Mouse (Mus musculus) heart, postnatal 0 days (tissue): Measurements from ENCODE around the gene Pnpla3. TPM values are rescaled to one million over a fixed set of nuclear protein-coding genes. Genes with fewer than 3 reads are reported as not detected.
A peak's percentile ranks its signal among the peaks of the same experiment; 100 is the strongest.

Experiments
- ATAC-seq: fragments of 200-750 bp; cut with Nextera tagmentation; 2 replicates; pipeline ENCODE4 v1.8.0; 2017; ENCODE audit warnings: low read depth, moderate number of reproducible peaks, moderate library complexity; ENCODE audit not compliant: insufficient read depth
- DNase-seq: peaks from one replicate; pipeline ENCODE4 v3.0.0-alpha.2; 2016; ENCODE audit warnings: low spot score
- H3K27ac ChIP-seq: fragments of 300-500 bp; sonication (generic); 2 replicates; pipeline ENCODE4 v1.5.1; 2014; ENCODE audit warnings: low read depth, mild to moderate bottlenecking
- H3K27me3 ChIP-seq: fragments of 300-500 bp; sonication (generic); 2 replicates; pipeline ENCODE4 v1.6.1; 2014; ENCODE audit warnings: low read length, mixed read lengths; ENCODE audit not compliant: control insufficient read depth, insufficient read depth
- H3K36me3 ChIP-seq: fragments of 300-500 bp; sonication (generic); replicated peaks from 2 replicates; pipeline ENCODE4 v1.6.1; 2014; ENCODE audit warnings: low read length, mixed read lengths; ENCODE audit not compliant: control insufficient read depth, insufficient read depth
- H3K4me1 ChIP-seq: fragments of 300-500 bp; sonication (generic); 2 replicates; pipeline ENCODE4 v1.6.1; 2014; ENCODE audit warnings: antibody characterized with exemption; ENCODE audit not compliant: control insufficient read depth, insufficient read depth
- H3K4me2 ChIP-seq: fragments of 300-500 bp; sonication (generic); 2 replicates; pipeline ENCODE4 v1.6.1; 2014; ENCODE audit warnings: low read depth, mild to moderate bottlenecking, low read length, moderate library complexity
- H3K4me3 ChIP-seq: fragments of 300-500 bp; sonication (generic); 2 replicates; pipeline ENCODE4 v1.5.1; 2014; ENCODE audit warnings: low read depth, low read length
- H3K9ac ChIP-seq: fragments of 300-500 bp; sonication (generic); replicated peaks from 2 replicates; pipeline ENCODE4 v1.6.1; 2014; ENCODE audit warnings: low read depth, low read length, mixed read lengths
- H3K9me3 ChIP-seq: fragments of 300-500 bp; sonication (generic); replicated peaks from 2 replicates; pipeline ENCODE4 v1.6.1; 2016; ENCODE audit warnings: low read length; ENCODE audit not compliant: control insufficient read depth
- CTCF ChIP-seq: IDR thresholded peaks from 2 replicates; pipeline ENCODE4 v1.5.1; 2016; ENCODE audit warnings: antibody characterized with exemption, control low read depth, low read depth
- EP300 ChIP-seq: IDR thresholded peaks from 2 replicates; pipeline ENCODE4 v1.6.1; 2016; ENCODE audit warnings: antibody characterized with exemption, low read depth
- WGBS: fragments of 180-500 bp; shearing (Covaris S2); extraction: QIAGEN DNeasy Blood & Tissue Kit; methylation state at CpG from one replicate; pipeline ENCODE4 v1.1.7; 2014; 5-methylcytosine and 5-hydroxymethylcytosine counted together
- polyA plus RNA-seq: library from polyadenylated mRNA; unstranded; fragments of >200 nt; fragmentation: Nextera tagmentation; extraction: Ambion mirVana; gene quantifications from 2 replicates; pipeline ENCODE4 v1.2.1, GENCODE M21; 2015
- total RNA-seq: library from RNA; depleted of rRNA; stranded (reverse); fragments of >200 nt; gene quantifications from 2 replicates; pipeline ENCODE4 v1.2.3, GENCODE M21; 2014; ENCODE audit warnings: low replicate concordance

Pnpla3 gene
- total and polyA plus RNA-seq, 2 experiments from 2014 or later, result 0.48 TPM; not detected in 1

DNA sequence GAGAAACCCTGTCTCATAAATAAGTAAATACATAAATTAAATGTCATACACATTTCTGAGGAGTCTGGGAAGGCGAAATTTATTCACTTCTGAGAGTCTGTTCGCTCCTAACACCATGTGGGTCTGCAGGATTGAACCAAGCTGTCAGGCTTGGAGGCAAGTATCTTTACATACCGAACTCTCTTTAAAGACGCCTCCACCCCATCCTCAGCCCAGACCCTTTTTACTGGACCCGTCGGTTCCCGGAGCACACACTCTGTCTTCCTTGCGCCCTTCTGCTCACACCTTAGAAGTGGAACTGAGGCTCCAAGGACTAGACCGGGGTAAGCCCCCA, 24.1 kb downstream of the Pnpla3 start:
- DNase-seq (no peak), ATAC-seq (no peak; the same call in 1 of the 2 replicates)
- Histone ChIP-seq H3K9me3 (no peaks in the 10 kb centered on the region), H3K9ac (peak overlapping the region; percentile 75), H3K4me2 (peak overlapping the region; percentile 75), H3K36me3 (peaks cover 12% of the 10 kb centered on the region), H3K4me3 (peak overlapping the region; percentile 83), H3K4me1 (peaks cover 7% of the 10 kb centered on the region), H3K27me3 (no peaks in the 10 kb centered on the region), H3K27ac (peak overlapping the region; percentile 96)
- WGBS, result 1% methylated on average over 9 of the region's 9 CpGs
- no peak for TF ChIP-seq CTCF
- no peak for TF ChIP-seq EP300

GRCm38 (mm10) chr15:84192058-84192791, 24.6 kb downstream of the Pnpla3 start, which contains the start of gene Samm50:
Gene Samm50, plus strand, starts transcription at chr15:84192241.
- Histone ChIP-seq H3K4me3 (peak within 1 kb of the TSS; percentile 83), H3K4me2 (peak within 1 kb of the TSS; percentile 75), H3K36me3 (peaks cover 17% of the 10 kb centered on the region), H3K9ac (peak within 1 kb of the TSS; percentile 75), H3K27me3 (no peaks in the 10 kb centered on the region), H3K27ac (peak within 1 kb of the TSS; percentile 96), H3K9me3 (no peaks in the 10 kb centered on the region), H3K4me1 (peaks cover 7% of the 10 kb centered on the region)
- peak; percentile 26 for TF ChIP-seq CTCF
- no peak for TF ChIP-seq EP300
- WGBS, result 4% methylated on average over 48 of the region's 48 CpGs
- ATAC-seq (peak; percentile 99), DNase-seq (peak; percentile 95)

DNA sequence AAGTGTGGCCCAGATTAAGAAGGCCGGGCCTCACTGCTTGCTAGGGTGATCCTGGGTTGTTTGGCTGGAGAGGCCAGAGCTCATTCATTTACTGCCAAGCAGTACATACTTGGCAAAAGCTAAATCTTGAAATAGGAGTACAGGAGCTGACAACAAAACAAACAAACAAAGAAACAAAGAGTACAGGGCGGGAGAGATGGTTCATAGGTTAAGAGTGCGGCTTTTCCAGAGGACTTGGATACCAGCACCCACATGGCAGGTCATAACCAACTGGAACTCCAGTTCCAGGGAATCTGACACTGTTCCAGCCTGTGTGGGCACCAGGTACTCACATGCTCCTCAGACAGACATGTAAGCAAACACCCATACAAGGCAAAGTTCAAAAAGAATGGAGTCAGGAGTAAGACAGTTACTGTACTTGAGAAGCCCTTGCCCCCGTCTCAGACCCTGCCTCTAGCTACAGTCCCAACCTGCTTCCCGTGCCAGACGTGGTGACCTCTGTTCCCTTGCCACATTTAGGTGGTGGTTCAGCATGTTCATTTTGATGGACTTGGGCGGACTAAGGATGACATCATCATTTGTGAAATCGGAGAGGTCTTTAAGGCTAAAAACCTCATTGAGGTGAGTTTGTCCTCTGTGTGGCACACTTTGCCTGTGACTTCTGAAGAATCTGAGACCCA, 29.0 kb downstream of the Pnpla3 start:
- Histone ChIP-seq H3K4me1 (peaks cover 7% of the 10 kb centered on the region), H3K27me3 (no peaks in the 10 kb centered on the region), H3K27ac (no peak overlapping the region), H3K9me3 (no peaks in the 10 kb centered on the region), H3K4me3 (no peak overlapping the region), H3K4me2 (no peak overlapping the region), H3K9ac (no peak overlapping the region), H3K36me3 (peaks cover 61% of the 10 kb centered on the region)
- ATAC-seq (no peak), DNase-seq (no peak)
- 82% methylated on average over 8 of the region's 8 CpGs for WGBS
- no peak for TF ChIP-seq EP300
- no peak for TF ChIP-seq CTCF

DNA sequence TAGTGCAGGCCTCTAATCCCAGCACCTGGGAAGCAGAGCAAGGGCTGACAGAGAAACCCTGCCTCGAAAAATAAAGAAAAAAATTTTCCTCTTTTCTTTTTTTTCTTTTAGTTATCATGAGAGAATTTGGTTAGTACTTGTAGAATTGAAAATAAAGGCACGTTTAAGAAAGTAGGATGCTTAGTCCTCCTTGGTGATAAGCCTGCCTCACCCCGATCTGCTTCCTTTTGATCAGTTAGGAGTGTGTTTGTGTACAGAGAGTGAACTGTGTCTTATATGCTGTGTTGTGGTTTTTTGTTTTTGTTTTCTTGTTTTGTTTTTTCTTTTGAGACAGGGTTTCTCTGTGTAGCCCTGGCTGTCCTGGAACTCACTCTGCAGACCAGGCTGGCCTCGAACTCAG, 39.7 kb downstream of the Pnpla3 start:
- TF ChIP-seq CTCF (no peak), EP300 (no peak)
- ATAC-seq (no peak), DNase-seq (no peak)
- Histone ChIP-seq H3K4me3 (no peak overlapping the region), H3K4me2 (no peak overlapping the region), H3K27ac (no peak overlapping the region), H3K27me3 (no peaks in the 10 kb centered on the region), H3K9me3 (no peaks in the 10 kb centered on the region), H3K4me1 (no peaks in the 10 kb centered on the region), H3K9ac (no peak overlapping the region), H3K36me3 (peaks cover 92% of the 10 kb centered on the region)
- 94% methylated on average over 4 of the region's 4 CpGs for WGBS

DNA sequence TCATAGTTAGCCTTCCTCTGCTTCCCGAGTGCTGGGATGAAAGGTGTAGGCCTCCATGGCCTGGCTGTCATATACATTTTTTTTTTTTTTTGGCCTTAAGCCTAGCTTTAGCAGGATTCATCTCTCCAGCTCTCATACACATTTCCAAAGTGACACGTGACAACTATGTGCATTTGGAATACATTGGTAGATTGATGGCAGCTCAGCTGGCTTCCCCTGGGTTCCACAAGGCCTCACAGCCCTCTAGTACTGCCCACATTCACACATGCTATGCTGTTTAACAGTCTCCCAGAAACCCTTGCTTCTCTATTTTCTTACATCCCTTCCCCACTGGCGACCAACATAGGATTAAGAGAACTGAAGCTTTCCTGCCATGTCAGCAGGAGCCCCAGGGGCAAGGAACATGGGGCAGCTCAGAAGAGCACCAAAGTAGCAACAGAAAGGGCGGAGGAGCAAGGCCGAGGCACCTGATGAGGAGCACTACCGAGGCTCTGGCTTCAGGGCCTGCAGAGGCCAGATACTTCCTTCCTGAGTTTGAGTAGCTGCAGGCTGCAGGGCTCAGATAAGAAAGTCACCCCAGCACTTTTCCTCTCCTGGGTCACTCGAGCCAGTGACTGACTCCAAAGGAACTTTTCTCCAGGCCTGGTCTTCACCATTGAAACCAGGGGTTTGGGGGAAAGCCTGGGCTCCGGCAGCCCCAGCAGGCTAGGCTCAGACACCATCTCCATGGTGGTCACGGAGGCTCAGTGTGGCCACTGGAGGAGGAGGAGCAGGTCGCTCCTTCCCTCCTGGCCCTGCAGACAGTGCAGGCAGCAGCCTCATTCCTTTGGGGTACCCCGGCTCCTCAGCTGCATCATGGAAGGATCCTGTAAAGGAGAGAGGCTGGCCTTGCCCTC, 42.1 kb downstream of the Pnpla3 start:
- Histone ChIP-seq H3K27ac (peak overlapping the region; percentile 77), H3K9ac (no peak overlapping the region), H3K27me3 (no peaks in the 10 kb centered on the region), H3K4me2 (no peak overlapping the region), H3K9me3 (no peaks in the 10 kb centered on the region), H3K36me3 (peaks cover 77% of the 10 kb centered on the region), H3K4me3 (no peak overlapping the region), H3K4me1 (0 out of 2 replicates have a peak, but pooled peaks cover 6% of the 10 kb centered on the region)
- WGBS, result 61% methylated on average over 11 of the region's 11 CpGs
- TF ChIP-seq CTCF (no peak), EP300 (peak; percentile 85; the same call in 1 of the 2 replicates)
- peak; percentile 51 for DNase-seq
- no peak for ATAC-seq
